Mouse (Mus musculus): ENCODE results near the gene Myocd.

Gene Myocd

DNA sequence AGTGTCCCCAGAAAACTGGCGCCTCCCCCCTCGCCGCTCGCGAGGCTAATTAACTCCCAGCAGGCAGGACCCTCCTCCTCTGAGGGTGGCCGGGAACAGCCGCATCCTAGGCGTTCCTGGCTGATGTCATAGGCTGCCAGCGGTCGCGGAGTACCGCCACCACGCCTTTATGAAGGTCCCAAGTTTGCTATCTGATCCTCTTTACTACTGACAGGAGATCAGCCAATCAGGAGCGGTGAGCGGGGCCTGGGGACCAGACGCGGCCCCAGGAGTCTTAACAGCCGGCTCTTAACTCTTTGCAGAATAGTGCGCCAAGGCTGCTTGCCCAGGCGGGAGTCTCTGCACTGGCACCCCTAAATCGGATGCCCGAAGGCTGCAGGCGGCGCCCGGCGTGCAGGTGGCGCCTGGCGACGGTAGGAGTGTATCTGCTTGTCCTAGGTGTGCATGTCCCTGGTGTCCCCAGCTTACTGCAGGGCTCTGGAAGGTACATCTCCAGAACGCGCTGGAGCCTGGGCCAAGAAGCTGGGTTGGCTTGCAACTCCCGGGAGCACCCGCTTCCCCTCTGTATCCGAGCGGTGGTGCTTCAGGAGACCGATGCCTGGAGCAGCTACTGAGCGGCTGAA, at the start of gene Myocd:
TSS of gene Myocd (minus strand) at position 139 of the 623 bp plus-strand sequence.
- DNase-seq (ENCODE audit: low spot score) = peak; percentile 8

DNA sequence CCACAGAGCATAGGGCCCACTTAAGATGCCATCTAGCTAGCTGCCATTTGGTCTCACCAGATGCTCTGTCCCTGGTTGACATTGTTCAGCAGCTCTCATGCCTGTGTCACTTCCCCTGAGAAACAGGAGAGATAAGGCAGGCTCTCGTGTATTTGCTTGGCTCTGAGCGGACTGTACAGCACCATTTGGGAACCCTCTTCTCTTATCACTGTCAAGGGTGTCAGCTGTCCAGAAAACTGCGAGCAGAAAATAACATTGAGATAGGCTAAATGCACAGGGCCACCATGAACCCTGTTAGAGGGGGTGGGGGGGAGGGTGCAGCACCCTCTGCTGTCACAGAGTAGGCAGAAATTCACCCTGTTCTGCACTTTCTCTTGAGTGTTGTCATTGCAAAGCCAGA, 34.0 kb upstream of the Myocd start:
- DNase-seq (ENCODE audit: low spot score) = no peak

DNA sequence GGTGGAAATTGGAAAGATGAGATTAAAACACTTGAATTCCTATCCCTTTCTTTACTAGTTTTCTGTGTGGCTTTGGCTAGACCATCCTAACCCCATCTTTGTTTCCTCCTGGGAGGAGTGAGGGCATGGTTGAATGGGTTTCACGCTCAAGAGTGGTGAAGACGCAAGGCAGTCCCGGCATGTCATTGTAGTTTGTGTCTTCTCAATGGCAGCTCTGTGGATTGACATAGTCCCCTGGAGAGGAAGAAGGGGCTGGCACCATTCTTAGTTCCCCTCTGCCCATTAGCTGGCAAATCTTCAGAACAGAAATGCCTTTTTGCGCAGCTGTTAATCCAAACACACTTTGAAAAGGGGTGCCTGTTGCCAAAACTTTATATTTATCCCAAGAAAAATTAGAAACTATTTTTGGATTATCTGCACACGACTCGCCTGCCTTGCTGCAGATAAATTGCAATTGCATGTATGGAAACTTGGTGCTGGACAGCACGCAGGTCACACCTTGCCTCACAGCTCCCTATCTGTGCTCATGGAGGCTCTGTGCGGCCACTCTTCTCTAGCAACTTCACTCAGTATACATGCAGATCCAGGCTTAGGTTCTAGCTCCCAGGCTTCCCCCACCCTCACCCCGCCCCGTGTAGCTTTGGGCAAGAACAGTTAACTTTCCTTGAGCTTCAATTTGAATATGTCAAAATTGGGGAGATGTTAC, 24.5 kb upstream of the Myocd start:
- DNase-seq (ENCODE audit: low spot score) = no peak

DNA sequence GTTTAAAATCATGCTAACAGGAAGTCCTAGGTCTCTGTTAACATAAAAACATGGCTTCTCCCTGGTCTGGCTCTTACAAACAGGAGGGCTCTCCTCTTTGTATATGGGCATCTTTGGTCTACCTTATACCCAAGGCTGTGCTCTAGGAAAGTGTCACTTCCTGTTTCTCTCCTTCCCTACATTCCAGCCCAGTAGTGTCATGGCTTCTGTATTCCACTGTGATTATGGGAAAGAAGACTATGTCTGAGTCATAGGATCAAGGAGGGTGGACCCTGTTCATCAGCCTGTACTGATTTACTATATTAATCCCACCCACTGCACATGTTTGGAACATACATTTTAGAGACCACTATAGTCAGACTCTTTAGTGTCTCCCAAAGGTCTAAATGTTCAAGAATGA, 23.2 kb upstream of the Myocd start:
- no peak for DNase-seq (ENCODE audit: low spot score)

DNA sequence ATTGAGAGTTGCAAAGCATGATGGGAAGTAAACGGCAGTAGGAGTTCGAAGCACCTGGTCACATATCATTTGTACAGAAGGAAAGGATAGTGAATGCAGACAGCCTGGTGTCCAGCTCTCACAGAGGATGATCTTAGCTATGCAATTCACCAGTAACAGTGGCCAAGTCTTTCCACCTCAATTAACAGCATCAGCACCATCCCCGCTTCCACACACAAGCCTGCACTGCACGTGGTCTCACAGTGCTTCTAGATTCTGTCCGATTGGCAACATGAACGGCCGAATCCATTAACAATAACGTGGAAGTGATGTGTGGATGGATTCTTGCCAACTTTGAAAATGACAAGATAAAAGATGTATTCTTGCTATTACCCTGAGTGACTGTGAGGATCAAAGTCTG, 17.9 kb upstream of the Myocd start:
- DNase-seq (ENCODE audit: low spot score) = no peak

DNA sequence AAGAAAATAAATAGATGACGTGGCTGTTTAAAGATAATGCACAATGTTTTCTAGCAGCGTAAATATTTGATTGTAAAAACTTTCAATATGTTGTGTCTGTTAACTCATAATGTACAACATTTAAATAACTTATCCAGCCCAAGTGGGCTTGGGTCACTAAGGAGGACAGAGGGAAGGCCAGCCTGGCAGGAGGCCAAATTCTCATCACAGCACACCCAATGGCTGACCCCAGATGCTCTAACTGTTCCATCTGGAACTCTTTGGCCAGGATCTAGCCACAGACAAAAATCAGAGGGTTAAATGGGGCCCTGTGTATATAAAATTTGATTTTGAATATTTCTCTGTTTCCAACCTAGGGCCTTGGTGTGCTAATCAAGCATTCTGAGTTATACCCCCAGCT, 16.4 kb upstream of the Myocd start:
- DNase-seq (ENCODE audit: low spot score) = no peak

DNA sequence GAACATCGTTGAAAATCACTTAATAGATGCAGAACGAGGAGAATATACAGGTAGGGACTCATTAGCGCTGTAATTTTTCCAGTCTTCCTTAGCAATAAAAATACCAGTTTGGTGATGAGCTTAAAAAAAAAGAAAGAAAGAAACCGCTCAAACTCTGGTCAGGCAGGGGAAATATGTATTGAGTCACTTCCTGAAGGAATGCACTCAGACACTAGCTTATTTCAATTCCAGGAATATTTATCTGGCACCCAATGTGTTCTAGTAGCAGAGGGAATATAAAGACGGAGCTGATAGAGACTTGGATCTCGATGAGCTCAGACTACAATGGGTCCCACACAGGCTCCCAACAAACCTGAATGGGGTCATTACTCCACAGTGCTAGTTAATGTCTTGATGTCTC, 5.7 kb upstream of the Myocd start:
- no peak for DNase-seq (ENCODE audit: low spot score)

DNA sequence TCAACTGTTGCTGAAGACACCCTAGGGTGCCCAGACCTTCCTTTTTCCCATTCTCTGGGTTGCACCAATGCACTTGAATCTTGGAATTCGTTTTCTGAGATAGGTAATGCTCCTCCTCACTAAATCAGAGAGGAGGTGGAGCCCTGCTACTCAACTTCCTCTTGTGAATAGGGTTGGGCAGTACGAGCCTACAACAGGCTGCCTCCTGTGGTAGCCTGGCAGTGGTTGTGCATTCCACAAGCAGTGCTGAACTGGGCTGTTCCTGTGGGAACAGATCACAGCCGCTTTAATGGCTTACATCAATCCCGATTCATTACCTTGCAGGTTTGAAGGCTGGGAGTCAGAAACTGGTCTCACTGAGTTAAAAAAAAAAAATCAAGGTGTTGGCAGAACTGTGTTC, 1.2 kb upstream of the Myocd start:
- no peak for DNase-seq (ENCODE audit: low spot score)

DNA sequence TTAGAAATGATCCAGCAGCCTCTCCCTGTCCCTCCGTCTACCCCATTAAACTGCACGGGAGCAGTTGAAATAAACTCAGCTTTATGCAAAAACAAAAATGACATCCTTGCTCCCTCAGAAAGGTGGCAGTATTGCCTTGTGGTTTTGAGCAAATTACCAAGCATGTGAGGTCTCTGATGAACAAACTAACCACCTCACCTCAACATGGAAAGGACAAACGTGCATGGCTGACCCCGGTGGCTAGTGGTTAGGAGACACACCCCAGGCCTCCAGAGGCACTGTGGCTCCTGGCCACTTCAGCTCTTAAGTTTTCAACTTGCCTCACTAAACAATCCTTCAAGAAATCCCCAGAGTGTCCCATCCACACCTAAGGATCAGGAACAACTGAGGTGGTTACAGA, 1.5 kb downstream of the Myocd start:
- DNase-seq (ENCODE audit: low spot score) = no peak

DNA sequence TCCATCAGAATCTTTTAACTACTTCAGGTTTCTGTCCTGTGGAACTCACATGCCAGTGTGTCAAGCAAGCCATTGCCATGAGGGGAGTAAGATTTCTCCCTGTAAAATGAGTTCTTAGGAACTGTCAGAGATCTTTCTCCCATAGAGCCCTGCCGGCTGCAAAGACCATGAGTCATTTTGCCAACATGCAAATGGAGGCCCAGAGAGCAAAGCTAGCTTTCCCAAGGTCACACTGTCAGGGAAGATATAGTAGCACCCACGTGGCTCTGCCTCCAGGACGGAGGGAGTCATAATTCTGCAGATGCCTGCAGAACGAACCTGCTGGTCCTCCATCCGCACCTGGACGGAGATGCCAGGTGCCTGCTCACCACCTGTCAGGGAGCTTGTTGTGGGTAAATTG, 6.3 kb downstream of the Myocd start:
- no peak for DNase-seq (ENCODE audit: low spot score)

DNA sequence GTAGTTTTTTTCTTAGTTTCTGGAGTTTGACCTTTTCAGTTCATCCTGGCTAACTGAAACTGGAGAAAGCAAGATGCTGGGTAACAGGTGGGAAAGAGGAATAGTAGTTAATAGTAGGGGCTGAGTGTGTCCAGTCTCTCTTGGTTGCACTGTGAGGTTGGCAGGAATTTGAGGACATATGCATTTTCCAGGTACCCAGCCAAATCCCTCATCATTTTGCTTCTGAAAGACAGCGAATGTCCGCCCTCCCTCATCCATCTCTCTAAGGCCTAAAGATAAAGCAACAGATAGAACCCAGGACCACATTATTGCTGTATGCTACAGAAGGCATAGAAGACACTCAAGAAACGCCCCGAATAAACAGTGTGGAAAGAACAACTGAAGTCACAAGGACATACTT, 10.8 kb downstream of the Myocd start:
- no peak for DNase-seq (ENCODE audit: low spot score)

DNA sequence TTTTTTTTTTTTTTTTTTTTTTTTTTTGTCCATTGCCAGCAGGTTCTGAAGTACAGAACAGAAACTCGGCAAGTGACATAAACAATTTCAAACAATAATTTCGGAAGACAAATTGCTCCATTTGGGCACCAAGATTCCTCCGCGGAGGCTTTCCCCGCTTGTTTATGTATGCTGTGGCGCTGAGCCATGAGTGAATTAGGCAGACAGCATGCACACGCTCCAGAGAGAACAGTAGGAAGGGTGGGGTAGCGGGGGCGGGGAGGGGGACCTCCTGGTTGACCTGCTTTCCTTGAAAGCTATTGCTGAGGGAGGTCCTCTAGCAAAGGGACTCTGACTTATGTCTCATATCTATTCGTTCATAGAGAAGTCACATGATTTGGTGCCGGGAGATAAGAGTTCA, 13.6 kb downstream of the Myocd start:
- DNase-seq (ENCODE audit: low spot score) = no peak

DNA sequence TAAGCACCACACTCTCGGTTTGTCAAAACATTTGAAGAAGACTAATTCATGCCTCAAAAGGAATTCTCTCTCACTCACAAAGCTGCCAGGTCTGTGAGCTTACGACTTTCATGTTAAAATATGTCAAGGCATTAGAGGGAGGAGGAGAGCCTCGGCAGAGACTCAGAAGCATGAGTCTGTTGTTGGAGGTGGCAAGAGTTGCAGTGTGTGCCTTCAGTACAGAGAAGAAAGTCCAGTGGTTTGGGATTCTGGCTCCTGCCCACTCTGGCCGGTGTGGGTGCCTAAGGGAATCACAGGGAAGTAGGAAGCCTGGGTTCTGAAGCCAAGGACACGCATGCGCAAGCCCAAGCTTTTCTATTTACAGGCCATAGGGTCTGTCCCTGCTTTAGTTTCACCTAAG, 14.2 kb downstream of the Myocd start:
- DNase-seq (ENCODE audit: low spot score) = no peak

DNA sequence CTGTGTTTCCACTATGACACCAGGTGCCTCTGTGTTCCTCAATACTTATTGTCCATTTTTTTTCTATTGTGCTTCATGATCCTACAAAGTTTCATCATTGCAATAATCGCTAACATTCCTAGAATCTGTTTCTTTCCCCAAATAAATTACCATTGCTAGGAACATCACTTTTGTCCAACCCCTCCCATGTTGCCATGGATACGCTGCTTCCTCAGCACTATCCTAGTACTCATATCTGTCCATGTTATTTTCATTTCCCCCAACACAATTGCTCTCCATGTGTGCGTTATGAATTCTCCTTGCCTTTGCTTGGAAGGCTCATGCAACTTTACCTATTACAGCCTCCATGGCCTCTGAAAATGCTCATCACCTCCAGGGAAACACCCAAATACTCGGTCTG, 19.4 kb downstream of the Myocd start:
- no peak for DNase-seq (ENCODE audit: low spot score)

DNA sequence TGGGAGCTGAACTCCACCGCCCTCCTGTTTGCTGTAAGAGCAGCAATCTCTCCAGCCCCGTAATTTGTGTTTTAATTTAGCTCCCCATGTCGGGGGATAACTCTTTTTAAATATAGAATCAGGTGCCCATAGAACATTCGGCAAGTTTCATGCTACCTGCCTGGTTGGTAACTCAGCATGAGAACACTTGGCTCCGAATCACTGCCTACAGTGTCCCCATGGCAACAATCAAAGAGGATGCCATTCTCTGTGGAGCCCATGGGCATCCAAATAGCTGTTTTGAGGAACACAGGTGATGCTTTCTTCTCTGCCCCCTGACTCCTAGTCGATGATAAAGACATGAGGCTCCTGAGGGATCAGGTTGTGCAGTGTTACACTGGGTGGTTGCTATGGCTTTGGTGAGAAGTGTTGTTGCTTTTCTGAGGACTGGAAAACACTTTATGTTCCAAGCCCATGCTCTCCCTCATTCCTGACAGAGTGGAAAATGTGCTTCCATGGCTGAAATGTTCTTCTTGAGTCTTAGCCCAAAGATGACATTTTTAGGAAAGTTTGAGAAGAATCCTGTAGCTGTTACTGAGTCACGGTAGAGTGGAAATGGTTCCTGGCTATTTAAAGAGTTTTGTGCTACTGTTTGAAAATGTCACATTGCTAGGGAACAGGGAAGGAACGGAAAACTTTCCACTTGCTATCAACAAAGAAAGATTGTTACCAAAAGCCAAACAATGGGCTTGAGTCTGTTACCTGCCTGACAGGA, 23.3 kb downstream of the Myocd start:
- DNase-seq (ENCODE audit: low spot score) = no peak

DNA sequence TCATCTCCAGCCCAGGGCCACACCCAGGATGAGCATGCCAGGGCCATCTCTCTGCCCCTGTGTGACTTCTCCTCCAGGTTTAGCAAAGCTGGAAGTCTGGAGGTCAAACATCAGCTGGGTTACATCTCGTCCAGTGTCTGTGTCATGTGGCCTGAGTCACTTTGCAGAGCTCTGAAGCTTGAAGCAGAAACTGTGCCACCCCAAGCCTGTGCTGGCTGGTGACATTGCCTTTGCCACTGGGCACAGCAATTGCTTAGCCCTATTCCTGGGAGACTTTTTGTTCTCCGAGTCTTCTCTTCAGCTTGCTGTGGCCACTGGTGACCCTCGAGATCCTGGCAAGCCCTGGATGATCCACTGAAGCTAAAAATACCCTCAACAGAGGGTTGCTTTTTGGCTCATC, 26.2 kb downstream of the Myocd start:
- no peak for DNase-seq (ENCODE audit: low spot score)

DNA sequence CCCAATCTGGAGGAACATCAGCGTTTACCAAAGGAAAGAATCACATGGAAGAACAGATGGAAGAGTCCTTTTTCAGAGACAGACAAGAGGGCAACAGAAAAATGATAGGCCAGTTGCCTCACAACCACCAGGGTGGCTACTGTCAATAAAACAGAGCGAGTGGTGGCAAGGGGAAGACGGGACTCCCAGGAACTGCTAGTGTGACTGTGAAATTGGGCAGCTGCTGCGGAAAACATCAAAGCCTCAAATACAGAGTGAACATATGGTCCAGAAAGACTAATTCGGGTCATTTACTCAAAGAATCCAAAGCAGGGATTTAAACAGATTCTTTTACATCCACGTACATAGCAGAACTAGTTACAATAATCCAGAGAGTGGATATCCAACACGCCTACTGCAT, 29.3 kb downstream of the Myocd start:
- DNase-seq (ENCODE audit: low spot score) = no peak

DNA sequence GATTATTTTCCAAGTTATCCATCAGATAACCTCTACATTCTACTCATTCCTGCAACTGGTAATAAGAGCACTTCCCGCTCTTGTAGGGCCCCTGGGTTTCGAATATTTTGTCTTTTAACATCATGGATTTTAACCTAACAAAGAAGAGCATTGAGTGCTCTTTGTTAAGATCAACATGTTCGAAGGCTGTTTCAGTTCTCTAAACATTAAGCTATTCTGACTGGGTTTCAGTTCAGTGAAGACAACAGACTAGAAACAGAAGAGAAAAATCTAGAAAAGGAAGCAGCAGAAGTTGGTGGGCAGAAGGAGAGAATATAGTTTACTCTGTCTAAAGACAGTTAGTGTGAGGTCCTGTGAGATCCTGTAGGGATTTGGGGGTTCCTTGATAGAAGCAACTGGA, 31.9 kb downstream of the Myocd start:
- no peak for DNase-seq (ENCODE audit: low spot score)

DNA sequence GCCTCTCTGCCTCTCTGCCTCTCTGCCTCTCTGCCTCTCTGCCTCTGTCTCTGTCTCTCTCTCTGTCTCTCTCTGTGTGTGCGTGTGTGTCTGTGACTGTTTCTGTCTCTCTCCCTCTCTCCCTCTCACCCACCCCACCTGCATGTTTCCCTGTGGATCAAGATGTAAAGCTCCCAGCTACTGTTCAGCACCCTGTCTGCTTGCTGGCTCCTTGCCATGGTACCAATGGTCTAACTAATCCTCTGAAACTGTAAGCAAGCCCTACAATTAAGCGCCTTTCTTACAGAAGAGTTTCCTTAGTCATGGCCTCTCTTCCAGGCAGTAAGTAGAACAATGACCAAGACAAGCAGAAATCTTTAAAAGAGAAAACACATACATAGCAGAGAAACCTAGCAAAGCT, 32.9 kb downstream of the Myocd start:
- no peak for DNase-seq (ENCODE audit: low spot score)

DNA sequence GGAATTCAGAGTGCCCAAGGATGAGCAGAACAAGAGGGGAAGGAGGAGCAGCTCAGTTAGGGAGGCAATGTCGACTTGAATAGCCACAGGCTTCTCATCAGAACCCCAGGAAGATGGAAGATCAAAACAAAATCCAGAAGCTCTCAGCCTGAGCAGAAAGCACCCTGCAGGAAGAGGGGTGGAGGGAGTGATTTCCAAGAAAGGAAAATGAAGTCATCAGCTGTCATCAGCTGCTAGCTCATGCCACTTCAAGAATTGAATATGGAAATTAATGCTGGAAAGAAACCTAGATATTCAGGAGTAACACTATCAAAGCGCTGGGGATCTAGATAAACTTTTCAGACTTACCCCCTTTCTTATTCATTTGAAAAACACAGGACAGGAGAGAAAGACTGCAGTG, 34.4 kb downstream of the Myocd start:
- DNase-seq (ENCODE audit: low spot score) = no peak

DNA sequence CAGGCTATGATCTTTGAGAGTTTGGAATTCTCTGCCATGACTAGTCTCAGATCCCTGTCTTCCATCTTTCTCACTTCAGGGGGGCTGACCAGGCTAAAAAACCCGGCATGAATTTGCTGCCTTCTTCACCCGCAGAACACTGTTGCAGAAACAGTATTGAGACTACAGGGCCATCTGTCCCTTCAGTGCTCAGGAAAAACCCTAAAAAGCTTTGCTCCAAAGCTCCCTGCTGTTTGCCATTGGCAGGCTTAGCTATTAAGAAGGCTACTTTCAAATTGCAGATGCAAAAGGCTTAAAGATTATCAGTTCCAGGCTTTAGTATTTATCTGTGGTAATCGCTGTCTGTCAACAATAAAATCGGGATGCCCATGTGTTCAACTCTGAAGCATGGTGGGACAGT, 38.0 kb downstream of the Myocd start:
- DNase-seq (ENCODE audit: low spot score) = no peak

DNA sequence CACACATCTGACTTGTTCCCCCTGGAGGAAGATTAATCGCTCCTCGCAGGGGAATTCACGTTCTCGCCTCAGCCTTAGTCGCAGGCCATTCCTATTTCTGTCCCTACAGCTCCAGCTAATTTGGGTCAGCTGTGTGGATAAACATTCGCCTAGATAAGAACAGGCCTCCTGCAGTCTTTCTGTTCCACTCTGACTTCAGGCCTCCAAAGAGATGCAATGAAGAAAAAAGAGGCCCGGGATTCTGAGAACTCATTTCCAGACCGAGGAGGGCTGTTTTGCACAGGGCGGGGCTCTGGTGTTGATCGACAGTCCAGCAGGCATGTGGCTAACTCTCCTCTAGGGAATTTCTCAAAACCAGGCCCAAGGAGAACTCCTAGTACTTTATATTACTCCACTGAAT, 43.0 kb downstream of the Myocd start:
- no peak for DNase-seq (ENCODE audit: low spot score)

DNA sequence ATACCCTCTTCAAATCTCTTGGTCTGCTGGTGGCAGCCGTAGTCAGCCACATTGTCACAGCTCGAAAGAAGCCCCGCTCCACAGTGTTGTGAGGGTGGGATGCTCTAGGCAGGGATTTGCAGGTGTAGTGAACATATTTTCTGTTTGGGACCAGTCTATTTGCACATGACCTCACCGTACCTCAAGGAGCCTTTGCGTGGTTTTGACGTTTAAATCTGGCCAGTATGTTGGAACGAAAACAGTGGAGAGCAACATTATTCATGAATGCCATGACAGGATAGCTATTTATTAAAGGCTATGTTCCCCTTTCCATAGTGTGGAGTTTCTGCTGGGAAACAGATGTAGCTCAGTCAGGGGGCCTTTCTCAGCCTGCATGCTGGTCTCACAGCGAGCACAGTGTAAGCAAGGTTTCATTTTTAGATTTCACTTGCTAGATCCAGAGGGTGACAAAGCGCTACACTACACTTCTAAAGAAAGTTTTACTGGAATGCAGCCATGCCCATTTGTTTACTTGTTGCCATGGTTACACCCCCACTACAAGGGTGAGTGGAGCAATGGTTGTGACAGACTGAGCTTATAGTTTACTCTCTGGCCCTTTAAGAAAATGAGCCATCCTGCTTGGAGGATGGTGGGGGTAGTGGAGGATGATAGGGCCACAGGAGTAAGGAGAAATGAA, 54.7 kb downstream of the Myocd start:
- DNase-seq (ENCODE audit: low spot score) = no peak

Data from testis, postnatal 14 days (tissue).